Mouse (Mus musculus): ENCODE results near the gene Wwc1. TPM values are rescaled to one million over a fixed set of nuclear protein-coding genes. Genes with fewer than 3 reads are reported as not detected.
"Not testable (repeated sequence)": the region's sequence is repeated elsewhere in the genome, so short reads cannot be mapped to it uniquely, and the experiment has no call there.

The Wwc1 gene
- polyA plus RNA-seq, 1 experiment from 2014 or later, result 5.0 TPM

DNA sequence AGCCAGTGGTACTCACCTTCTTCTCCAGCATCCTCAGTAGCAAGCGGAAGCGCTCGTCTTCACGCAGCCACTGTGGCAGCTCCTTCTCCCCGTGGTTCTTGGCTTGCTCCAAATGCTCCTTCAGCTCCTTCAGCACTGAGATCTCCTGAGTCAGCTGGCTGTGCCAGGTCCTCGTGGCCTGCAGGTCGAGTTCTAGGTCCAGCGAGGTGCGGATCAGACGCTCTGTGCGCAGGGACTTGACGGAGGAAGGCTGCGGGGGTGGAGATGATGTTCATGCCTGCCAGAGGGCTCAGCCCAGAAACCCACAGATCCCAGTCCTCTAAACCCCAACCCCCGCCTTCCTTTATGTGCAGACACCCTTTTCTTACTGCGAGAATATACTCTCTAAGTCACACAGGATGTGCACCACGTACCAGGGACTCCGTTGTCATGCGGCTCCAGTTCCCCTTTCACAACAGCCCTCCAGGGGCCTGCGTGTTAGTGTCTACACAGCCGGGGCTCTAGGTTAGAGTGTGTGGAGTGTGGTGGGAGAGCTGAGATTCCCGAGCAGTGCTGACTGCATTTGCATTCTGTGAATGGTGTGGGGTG lies 138.5 kb downstream of the Wwc1 start:
- no peak overlapping the region for H3K27ac ChIP-seq (ENCODE audit: low read length)
- no peak for ATAC-seq (ENCODE audit: insufficient read depth, low FRiP score)
- H3K36me3 ChIP-seq (ENCODE audit: control insufficient read depth, insufficient read depth, low read length), result no peaks in the 10 kb centered on the region
- no peak overlapping the region for H3K9ac ChIP-seq (ENCODE audit: low read length)
- H3K4me3 ChIP-seq (replicated peaks; ENCODE audit: low read length), result no peak overlapping the region
- WGBS, result 88% methylated on average over 21 of the region's 21 CpGs
- no peak overlapping the region for H3K4me2 ChIP-seq (ENCODE audit: low read depth, low read length)
- peaks cover 3% of the 10 kb centered on the region; the same call in 1 of the 2 replicates for H3K4me1 ChIP-seq (ENCODE audit: control insufficient read depth, insufficient read depth, low read length)
- no peaks in the 10 kb centered on the region for H3K9me3 ChIP-seq (replicated peaks; ENCODE audit: control insufficient read depth, low read length)
- no peaks in the 10 kb centered on the region for H3K27me3 ChIP-seq (ENCODE audit: control insufficient read depth, insufficient read depth, low read length)

DNA sequence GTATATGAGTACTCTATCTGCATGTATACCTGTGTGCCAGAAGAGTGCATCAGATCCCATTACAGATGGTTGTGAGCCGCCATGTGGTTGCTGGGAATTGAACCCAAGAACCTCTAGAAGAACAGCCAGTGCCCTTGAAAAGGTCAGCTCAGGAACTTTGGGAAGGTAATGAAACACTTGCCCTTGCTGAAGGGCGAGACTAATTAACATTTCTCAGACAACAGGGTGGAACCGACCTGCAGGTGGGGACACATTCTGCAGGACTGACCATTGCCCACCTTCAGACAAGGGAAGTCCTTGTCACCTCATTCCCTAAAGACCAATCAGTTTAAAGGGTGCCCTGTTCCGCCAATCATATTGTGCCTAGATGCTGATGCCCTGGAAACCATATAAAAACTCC lies 139.5 kb downstream of the Wwc1 start:
- ATAC-seq (ENCODE audit: insufficient read depth, low FRiP score); H3K4me3 ChIP-seq (replicated peaks; ENCODE audit: low read length); H3K9ac ChIP-seq (ENCODE audit: low read length); H3K4me2 ChIP-seq (ENCODE audit: low read depth, low read length); H3K27ac ChIP-seq (ENCODE audit: low read length); H3K4me1 ChIP-seq (ENCODE audit: control insufficient read depth, insufficient read depth, low read length); H3K27me3 ChIP-seq (ENCODE audit: control insufficient read depth, insufficient read depth, low read length); H3K9me3 ChIP-seq (replicated peaks; ENCODE audit: control insufficient read depth, low read length); H3K36me3 ChIP-seq (ENCODE audit: control insufficient read depth, insufficient read depth, low read length): not testable (repeated sequence)
- WGBS, result 86% methylated on average over 4 of the region's 4 CpGs

DNA sequence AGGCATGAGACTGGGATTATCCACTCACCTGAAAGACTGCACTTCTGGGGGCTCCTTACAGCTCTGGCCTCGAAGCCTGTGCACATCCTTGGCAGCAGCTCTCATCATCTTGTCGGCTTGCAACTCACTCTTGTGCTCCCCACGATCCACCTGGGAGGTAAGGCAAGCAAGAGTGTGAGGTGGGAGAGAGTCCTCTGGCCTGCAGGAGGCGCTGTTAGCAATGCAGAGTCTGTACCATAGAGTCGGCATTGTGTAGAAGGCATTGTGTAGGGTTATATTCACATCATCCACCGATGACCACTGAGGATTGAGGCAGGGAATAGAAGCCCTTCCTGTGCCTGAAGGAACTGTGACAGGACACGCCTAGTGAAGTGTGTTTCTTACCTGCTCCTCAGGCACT lies 140.0 kb downstream of the Wwc1 start:
- Histone ChIP-seq H3K27ac (ENCODE audit: low read length) (no peak overlapping the region), H3K4me2 (ENCODE audit: low read depth, low read length) (no peak overlapping the region), H3K27me3 (ENCODE audit: control insufficient read depth, insufficient read depth, low read length) (no peaks in the 10 kb centered on the region), H3K9me3 (replicated peaks; ENCODE audit: control insufficient read depth, low read length) (no peaks in the 10 kb centered on the region), H3K36me3 (ENCODE audit: control insufficient read depth, insufficient read depth, low read length) (no peaks in the 10 kb centered on the region), H3K4me3 (replicated peaks; ENCODE audit: low read length) (no peak overlapping the region), H3K4me1 (ENCODE audit: control insufficient read depth, insufficient read depth, low read length) (peaks cover 3% of the 10 kb centered on the region; the same call in 1 of the 2 replicates), H3K9ac (ENCODE audit: low read length) (no peak overlapping the region)
- WGBS, result 80% methylated on average over 7 of the region's 7 CpGs
- ATAC-seq (ENCODE audit: insufficient read depth, low FRiP score), result no peak

DNA sequence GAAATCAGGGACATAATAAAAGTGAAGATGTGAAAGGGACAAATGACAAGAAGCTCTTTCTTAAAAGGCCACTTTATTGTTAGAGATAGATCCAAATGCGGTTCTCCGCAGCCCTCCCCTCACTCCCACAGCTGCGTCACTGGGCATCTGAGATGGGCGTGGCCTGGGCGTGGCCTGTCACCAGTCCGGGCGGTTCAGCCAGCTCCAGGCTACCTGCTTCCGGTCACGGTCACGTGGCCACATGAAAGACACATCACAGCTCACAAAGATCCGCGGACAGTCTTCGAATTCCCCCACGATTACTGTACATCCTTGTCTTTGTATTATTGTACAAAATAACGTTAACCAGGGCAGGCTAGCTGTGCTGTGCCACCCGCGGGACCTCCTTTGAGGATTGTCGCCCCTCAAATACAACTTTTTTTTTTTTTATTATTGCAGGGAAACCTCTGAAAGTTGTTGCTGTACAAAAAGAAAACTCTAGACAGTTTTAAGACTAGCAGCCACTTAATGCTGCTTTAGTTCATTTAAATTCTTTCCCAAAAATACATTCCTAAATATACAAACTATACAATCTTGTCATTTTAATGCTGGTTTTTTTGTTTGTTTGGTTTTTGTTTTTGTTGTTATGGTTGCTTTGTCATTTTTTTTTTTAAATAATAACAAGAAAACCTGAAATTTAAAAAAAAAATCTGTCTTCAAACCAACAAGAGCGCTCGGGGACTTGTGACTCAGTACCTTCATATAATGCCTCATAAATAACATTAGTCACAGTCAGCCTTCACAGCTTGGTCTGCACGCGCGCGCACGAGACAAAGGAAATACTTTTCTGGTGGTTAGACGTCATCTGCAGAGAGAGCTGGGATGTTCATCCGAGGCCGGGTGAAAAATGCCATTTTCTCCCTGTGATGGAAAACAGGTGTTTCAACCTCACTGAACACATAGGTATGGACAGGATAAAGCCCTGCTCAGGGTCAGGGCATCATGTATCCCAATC lies 141.7 kb downstream of the Wwc1 start:
- Histone ChIP-seq H3K27me3 (ENCODE audit: control insufficient read depth, insufficient read depth, low read length) (no peaks in the 10 kb centered on the region), H3K4me2 (ENCODE audit: low read depth, low read length) (peak overlapping the region; percentile 72), H3K36me3 (ENCODE audit: control insufficient read depth, insufficient read depth, low read length) (no peaks in the 10 kb centered on the region), H3K27ac (ENCODE audit: low read length) (no peak overlapping the region; the same call in 1 of the 2 replicates), H3K9me3 (replicated peaks; ENCODE audit: control insufficient read depth, low read length) (no peaks in the 10 kb centered on the region), H3K4me3 (replicated peaks; ENCODE audit: low read length) (peak overlapping the region; percentile 50), H3K9ac (ENCODE audit: low read length) (peak overlapping the region; percentile 66), H3K4me1 (ENCODE audit: control insufficient read depth, insufficient read depth, low read length) (peaks cover 6% of the 10 kb centered on the region)
- peak; percentile 93 for ATAC-seq (ENCODE audit: insufficient read depth, low FRiP score)
- 20% methylated on average over 28 of the region's 28 CpGs for WGBS

DNA sequence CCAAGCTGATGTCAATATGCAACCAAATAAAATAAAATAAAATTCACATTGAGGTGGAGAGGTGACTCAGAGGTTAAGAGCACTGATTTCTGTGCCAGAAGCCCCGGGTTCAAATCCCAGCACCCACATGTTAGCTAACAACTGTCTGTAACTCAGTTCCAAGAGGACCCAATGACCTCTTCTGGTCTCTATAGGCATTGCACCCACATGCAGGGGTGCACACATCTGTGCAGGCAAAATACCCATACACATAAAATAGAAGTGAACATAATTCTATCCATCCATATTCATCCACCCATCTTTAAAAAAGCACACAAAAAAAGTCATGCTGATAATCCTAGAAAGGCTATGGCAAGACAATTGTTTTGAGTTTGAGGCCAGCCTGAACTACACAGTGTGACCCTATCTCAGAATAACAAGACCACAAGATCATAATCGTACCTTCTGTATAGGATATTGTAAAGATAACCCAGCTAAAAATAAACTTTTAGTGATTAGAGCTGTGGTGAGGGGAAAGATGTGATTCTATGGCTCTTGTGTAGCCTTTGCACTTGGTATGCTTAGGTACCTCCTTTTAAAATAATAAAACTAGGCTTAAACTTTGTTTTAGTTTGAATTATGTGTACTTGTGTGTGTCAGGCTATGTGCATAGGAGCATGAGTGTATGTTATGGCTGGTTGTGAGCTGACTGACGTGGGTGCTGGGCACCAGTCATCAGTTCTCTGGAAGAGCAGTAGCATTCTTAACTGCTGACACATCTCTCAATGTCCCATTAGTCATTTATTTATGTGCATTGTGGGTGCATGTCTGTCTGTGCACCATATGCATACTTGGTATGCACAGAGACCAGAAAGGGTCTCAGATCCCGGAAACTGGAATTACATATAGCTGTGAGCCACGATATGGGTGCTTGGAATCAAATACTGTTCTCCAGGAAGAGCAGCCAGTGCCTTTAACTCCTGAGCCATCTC lies 142.9 kb downstream of the Wwc1 start:
- H3K27me3 ChIP-seq (ENCODE audit: control insufficient read depth, insufficient read depth, low read length), result no peaks in the 10 kb centered on the region
- no peak overlapping the region for H3K9ac ChIP-seq (ENCODE audit: low read length)
- WGBS, result 72% methylated on average over 5 of the region's 5 CpGs
- H3K27ac ChIP-seq (ENCODE audit: low read length), result no peak overlapping the region; the same call in 1 of the 2 replicates
- H3K36me3 ChIP-seq (ENCODE audit: control insufficient read depth, insufficient read depth, low read length), result no peaks in the 10 kb centered on the region
- peak overlapping the region; percentile 50; the same call in 1 of the 2 replicates for H3K4me3 ChIP-seq (replicated peaks; ENCODE audit: low read length)
- peaks cover 12% of the 10 kb centered on the region for H3K4me1 ChIP-seq (ENCODE audit: control insufficient read depth, insufficient read depth, low read length)
- H3K4me2 ChIP-seq (ENCODE audit: low read depth, low read length), result peak overlapping the region; percentile 72
- H3K9me3 ChIP-seq (replicated peaks; ENCODE audit: control insufficient read depth, low read length), result no peaks in the 10 kb centered on the region
- no peak for ATAC-seq (ENCODE audit: insufficient read depth, low FRiP score)

DNA sequence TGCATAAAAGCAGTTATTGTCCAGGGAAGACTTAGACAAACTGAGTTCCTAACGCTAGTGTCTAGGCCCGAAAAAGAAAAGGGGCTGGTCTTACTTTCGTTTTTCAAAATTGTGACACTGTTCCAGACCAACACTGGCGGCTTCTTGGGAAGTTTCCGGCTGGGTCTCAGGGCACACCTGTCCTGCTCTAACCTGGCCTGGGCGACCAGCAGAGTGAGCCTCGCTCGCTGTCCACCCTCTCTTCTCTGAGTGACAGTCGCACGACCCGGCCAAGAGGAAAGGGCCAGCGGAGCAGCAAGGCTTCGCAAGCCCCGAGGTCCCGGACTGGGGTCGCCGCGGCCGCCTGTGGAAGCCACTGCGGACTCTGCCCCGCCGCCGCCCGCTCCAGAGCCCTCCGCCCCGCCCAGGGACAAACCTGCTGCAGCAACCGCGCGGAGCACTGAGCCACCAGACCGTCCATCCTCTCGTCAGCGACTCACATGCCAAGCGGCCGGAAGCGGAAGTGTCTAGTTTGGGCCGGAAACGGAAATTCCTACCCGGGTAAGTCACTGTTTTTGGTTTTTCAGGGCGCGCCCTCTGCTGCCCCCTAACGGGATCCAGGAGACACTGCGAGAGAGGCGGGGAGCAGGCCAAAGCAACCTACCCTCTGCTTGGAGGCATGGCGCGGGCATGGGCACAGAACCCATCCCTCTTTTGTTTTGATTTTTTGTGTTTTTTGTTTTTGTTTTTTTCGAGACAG lies 146.1 kb downstream of the Wwc1 start, which contains the start of gene Rars:
Gene Rars (minus strand): TSS at position 485 of the 739 bp plus-strand sequence.
- Histone ChIP-seq H3K9ac (ENCODE audit: low read length) (peak within 1 kb of the TSS; percentile 89), H3K4me3 (replicated peaks; ENCODE audit: low read length) (peak within 1 kb of the TSS; percentile 96), H3K4me1 (ENCODE audit: control insufficient read depth, insufficient read depth, low read length) (peaks cover 12% of the 10 kb centered on the region), H3K36me3 (ENCODE audit: control insufficient read depth, insufficient read depth, low read length) (0 out of 2 replicates have a peak, but pooled peaks cover 2% of the 10 kb centered on the region), H3K4me2 (ENCODE audit: low read depth, low read length) (peak within 1 kb of the TSS; percentile 83), H3K27ac (ENCODE audit: low read length) (peak within 1 kb of the TSS; percentile 65), H3K9me3 (replicated peaks; ENCODE audit: control insufficient read depth, low read length) (no peaks in the 10 kb centered on the region), H3K27me3 (ENCODE audit: control insufficient read depth, insufficient read depth, low read length) (no peaks in the 10 kb centered on the region)
- ATAC-seq (ENCODE audit: insufficient read depth, low FRiP score), result peak; percentile 83
- WGBS, result 2% methylated on average over 46 of the region's 46 CpGs

DNA sequence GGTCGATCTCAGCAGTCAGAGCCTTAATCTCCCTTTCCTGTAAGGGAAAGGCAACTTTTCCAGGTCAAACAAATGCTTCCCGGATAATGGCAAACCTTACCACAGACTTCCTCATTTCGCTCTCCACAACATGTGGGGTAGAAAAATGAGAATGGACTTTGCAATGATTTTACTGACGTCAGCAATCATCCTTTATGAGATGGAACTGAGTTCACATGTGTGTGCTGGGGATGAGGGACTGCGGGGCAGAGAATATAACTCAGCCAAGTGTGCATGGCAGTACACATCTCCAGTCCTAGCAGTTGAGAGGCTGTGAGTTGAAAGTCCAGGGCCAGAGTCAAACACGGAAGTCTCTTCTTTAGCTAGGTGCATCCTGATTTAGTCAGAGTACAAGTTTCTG lies 147.1 kb downstream of the Wwc1 start:
- Histone ChIP-seq H3K27me3 (ENCODE audit: control insufficient read depth, insufficient read depth, low read length) (no peaks in the 10 kb centered on the region), H3K36me3 (ENCODE audit: control insufficient read depth, insufficient read depth, low read length) (0 out of 2 replicates have a peak, but pooled peaks cover 2% of the 10 kb centered on the region), H3K4me3 (replicated peaks; ENCODE audit: low read length) (peak overlapping the region; percentile 96), H3K4me1 (ENCODE audit: control insufficient read depth, insufficient read depth, low read length) (peaks cover 12% of the 10 kb centered on the region), H3K9me3 (replicated peaks; ENCODE audit: control insufficient read depth, low read length) (no peaks in the 10 kb centered on the region), H3K4me2 (ENCODE audit: low read depth, low read length) (peak overlapping the region; percentile 83), H3K9ac (ENCODE audit: low read length) (peak overlapping the region; percentile 89), H3K27ac (ENCODE audit: low read length) (no peak overlapping the region)
- no peak for ATAC-seq (ENCODE audit: insufficient read depth, low FRiP score)
- 71% methylated on average over 6 of the region's 6 CpGs for WGBS

DNA sequence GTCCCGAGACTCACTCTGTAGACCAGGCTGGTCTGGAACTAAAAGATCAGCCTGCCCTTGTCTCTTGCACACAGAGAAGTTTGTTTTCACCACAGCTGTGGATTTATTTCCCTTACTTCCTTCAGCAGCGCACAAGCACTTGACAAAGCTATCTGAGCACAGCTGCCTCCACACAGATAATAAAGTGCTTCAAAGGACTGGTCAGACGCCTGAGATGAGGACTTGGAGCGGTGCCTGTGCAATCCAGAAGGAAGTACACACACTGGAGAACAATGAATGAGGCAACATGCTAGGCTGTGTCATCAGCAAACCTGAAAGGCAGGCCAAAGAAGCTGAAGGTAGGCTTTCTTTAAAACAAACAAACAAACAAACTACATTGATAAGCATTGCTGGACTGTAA lies 148.2 kb downstream of the Wwc1 start:
- 77% methylated on average over 4 of the region's 4 CpGs for WGBS
- no peaks in the 10 kb centered on the region for H3K9me3 ChIP-seq (replicated peaks; ENCODE audit: control insufficient read depth, low read length)
- no peak overlapping the region for H3K4me2 ChIP-seq (ENCODE audit: low read depth, low read length)
- no peak overlapping the region for H3K4me3 ChIP-seq (replicated peaks; ENCODE audit: low read length)
- H3K27ac ChIP-seq (ENCODE audit: low read length), result no peak overlapping the region
- peaks cover 9% of the 10 kb centered on the region for H3K4me1 ChIP-seq (ENCODE audit: control insufficient read depth, insufficient read depth, low read length)
- H3K36me3 ChIP-seq (ENCODE audit: control insufficient read depth, insufficient read depth, low read length), result 0 out of 2 replicates have a peak, but pooled peaks cover 2% of the 10 kb centered on the region
- no peaks in the 10 kb centered on the region for H3K27me3 ChIP-seq (ENCODE audit: control insufficient read depth, insufficient read depth, low read length)
- no peak overlapping the region for H3K9ac ChIP-seq (ENCODE audit: low read length)
- no peak for ATAC-seq (ENCODE audit: insufficient read depth, low FRiP score)
